Mouse (Mus musculus): ENCODE measurements around the gene Pard3. TPM values are rescaled to one million over a fixed set of nuclear protein-coding genes. Genes with fewer than 3 reads are reported as not detected.
A peak's percentile ranks its signal among the peaks of the same experiment; 100 is the strongest.

The Pard3 gene
- polyA plus RNA-seq, 1 experiment from 2014 or later: 26.2 TPM

DNA sequence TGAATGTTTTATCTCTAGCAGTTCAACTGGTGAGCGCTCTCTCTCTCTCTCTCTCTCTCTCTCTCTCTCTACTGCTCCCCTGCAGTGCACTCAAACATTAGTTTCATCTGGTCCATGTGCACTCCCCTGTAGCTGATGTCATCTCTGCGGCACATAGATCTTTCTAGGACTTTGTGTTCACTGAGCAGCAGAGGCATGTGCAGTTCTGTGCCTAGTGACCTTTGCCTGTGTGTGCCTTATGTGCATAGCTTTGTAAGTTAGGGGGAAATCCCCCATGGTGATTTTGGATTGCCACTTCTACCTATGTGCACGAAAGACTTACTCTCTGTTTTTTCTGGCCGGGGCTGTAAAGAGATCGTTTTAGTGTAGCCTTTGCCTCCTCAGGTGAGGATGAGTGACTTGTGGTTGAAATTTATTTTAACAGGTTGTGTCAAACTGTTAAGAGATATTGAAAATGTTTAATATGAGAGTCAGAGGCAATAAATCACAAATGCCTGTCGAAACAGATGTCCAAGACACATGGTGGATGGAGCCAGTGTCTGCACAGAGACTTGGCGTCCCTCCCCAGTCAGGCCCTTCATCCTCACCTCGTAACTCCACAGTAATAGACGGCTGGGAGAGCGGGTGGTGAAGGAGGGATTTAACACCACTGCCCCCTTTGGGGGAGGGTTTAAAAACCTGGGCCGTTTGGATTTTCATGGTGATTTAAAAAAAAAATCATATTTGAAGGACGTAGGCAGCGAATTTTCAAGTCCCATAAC is 133.0 kb downstream of the Pard3 start:
- H3K4me1 ChIP-seq (replicated peaks): peaks cover 45% of the 10 kb centered on the region
- no peaks in the 10 kb centered on the region for H3K36me3 ChIP-seq
- 63% methylated on average over 13 of the region's 13 CpGs for WGBS
- H3K27me3 ChIP-seq (replicated peaks): no peaks in the 10 kb centered on the region
- H3K27ac ChIP-seq (ENCODE audit: poor library complexity, severe bottlenecking): no peak overlapping the region
- H3K4me3 ChIP-seq: no peak overlapping the region
- no peaks in the 10 kb centered on the region for H3K9me3 ChIP-seq (replicated peaks)
- no peak overlapping the region for H3K4me2 ChIP-seq
- ATAC-seq (ENCODE audit: insufficient number of reproducible peaks, low FRiP score): no peak
- no peak overlapping the region for H3K9ac ChIP-seq

DNA sequence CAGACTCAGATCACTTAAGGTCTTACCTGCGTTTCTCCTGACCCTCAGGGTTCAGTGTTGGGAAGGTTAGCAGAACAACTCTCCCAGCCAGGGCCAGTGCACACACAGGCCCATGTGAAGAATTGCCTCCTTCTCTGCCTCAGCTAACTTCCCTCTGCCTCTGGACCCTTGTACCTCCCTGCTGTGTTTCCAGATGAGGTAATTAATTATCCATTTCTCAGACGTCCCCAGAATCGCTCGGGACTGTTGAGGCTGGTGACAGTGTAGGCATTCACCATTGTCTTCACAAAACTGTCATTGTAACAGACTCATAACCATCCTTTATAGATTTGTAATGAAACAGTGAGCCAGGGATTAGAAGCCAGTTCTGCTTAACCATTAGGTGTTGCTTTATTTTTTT is 143.8 kb downstream of the Pard3 start:
- H3K36me3 ChIP-seq: no peaks in the 10 kb centered on the region
- H3K4me1 ChIP-seq (replicated peaks): peaks cover 10% of the 10 kb centered on the region
- H3K9me3 ChIP-seq (replicated peaks): no peaks in the 10 kb centered on the region
- no peak overlapping the region for H3K27ac ChIP-seq (ENCODE audit: poor library complexity, severe bottlenecking)
- no peak for ATAC-seq (ENCODE audit: insufficient number of reproducible peaks, low FRiP score)
- 63% methylated on average over 4 of the region's 4 CpGs for WGBS
- no peaks in the 10 kb centered on the region for H3K27me3 ChIP-seq (replicated peaks)
- H3K4me3 ChIP-seq: no peak overlapping the region
- H3K9ac ChIP-seq: no peak overlapping the region
- no peak overlapping the region for H3K4me2 ChIP-seq

DNA sequence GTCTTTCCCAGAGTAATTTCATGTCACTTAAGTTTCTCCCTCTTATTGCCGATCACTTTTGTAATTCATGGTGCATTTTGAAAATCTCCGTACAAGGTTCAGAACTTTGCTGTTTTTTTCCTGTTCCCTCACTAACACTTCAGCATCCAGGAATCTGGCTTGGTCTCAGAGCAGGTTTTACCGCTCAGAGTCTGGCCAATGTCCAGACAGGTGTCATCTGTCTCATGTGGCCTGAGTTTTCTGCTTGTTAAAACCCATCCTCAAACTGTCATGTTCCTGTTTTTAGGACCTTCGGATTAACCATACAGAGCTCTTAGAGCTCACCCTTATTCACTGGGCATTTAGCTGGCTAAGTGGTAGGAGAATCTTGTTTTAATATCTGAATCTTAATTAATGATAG is 146.9 kb downstream of the Pard3 start:
- WGBS: 69% methylated on average over 4 of the region's 4 CpGs
- H3K27me3 ChIP-seq (replicated peaks): no peaks in the 10 kb centered on the region
- H3K4me3 ChIP-seq: no peak overlapping the region
- no peak overlapping the region for H3K4me2 ChIP-seq
- no peaks in the 10 kb centered on the region for H3K9me3 ChIP-seq (replicated peaks)
- H3K4me1 ChIP-seq (replicated peaks): peaks cover 29% of the 10 kb centered on the region
- no peak overlapping the region for H3K27ac ChIP-seq (ENCODE audit: poor library complexity, severe bottlenecking)
- H3K9ac ChIP-seq: no peak overlapping the region
- H3K36me3 ChIP-seq: no peaks in the 10 kb centered on the region
- ATAC-seq (ENCODE audit: insufficient number of reproducible peaks, low FRiP score): no peak

DNA sequence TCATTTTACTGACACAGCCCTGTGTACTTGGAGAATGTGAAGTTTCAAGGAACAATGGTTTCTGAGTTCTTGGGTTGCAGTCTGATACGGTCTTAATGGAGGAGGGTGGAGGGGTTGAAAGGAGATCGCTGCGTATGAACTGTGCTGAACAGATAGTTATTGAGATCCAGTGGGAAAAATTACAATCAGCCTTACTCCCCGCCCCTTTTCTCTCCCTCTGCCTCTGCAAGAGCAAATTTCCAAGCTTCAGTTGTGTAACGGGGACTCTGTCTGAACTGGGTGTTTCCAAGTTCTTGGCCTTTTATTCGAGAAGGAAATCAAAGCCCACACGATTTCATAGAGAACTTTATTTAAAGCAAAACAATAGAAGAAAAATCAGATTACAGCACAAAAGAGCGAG is 150.6 kb downstream of the Pard3 start:
- Histone ChIP-seq H3K27ac (ENCODE audit: poor library complexity, severe bottlenecking) (no peak overlapping the region), H3K9me3 (replicated peaks) (no peaks in the 10 kb centered on the region), H3K4me1 (replicated peaks) (peaks cover 26% of the 10 kb centered on the region), H3K27me3 (replicated peaks) (no peaks in the 10 kb centered on the region), H3K36me3 (no peaks in the 10 kb centered on the region), H3K9ac (no peak overlapping the region), H3K4me3 (no peak overlapping the region), H3K4me2 (no peak overlapping the region)
- 87% methylated on average over 8 of the region's 8 CpGs for WGBS
- no peak for ATAC-seq (ENCODE audit: insufficient number of reproducible peaks, low FRiP score)

DNA sequence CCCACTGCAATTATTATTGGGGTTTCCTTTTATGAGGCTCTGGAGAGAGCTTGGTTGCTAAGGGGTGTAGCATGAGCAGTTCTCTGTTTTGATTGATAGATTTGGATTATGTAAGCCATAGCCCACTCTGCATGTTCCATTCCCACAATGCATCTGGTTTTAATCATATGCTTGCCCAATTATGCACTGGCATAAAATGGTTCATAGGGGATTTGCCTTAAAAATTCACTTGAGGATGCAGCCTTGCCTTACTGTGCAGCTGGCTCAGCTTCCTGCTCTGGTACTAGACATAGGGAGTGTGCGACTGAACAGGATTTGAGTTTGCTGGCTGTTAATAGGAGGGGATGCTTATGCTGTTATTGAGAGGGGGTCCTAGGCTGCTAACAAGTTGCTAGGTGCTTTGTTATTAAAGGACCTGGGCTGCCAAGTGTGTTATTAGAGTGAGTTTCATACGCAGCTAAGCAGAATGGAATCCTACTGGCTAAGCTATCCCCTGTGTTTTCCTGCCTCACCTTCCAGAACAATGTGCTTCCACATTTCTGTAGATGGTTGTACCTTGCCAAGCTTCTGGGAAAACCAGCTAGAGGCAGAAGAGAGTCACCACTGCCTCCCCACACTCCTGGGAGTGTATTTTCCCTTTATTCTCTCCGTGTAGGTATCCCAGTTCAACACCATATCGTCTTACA is 151.2 kb downstream of the Pard3 start:
- no peak overlapping the region for H3K4me3 ChIP-seq
- no peak for ATAC-seq (ENCODE audit: insufficient number of reproducible peaks, low FRiP score)
- H3K4me1 ChIP-seq (replicated peaks): peaks cover 29% of the 10 kb centered on the region
- H3K9me3 ChIP-seq (replicated peaks): no peaks in the 10 kb centered on the region
- H3K4me2 ChIP-seq: no peak overlapping the region
- H3K9ac ChIP-seq: no peak overlapping the region
- H3K27ac ChIP-seq (ENCODE audit: poor library complexity, severe bottlenecking): no peak overlapping the region
- no peaks in the 10 kb centered on the region for H3K27me3 ChIP-seq (replicated peaks)
- H3K36me3 ChIP-seq: no peaks in the 10 kb centered on the region
- 83% methylated on average over 4 of the region's 4 CpGs for WGBS

DNA sequence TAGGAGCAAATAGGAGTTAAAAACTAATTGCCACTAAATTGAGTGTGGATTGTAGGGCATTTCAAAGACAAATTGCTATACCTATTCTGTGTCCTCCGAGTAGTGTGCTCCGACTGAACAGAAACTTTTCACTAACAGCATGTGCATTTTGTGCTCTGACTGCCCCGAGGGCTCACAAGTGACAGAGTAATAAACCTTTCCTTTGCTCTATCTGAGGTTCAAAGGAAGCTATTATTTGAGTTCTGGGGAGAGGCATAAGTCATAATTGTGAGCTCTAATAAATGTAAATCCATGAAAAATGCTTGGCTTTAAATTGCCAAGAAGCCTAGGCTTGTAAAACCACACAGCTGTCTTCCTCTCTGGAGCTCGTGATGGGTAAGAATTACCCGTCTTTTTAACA is 156.5 kb downstream of the Pard3 start:
- H3K36me3 ChIP-seq: no peaks in the 10 kb centered on the region
- H3K4me3 ChIP-seq: no peak overlapping the region
- 70% methylated on average over 5 of the region's 5 CpGs for WGBS
- ATAC-seq (ENCODE audit: insufficient number of reproducible peaks, low FRiP score): no peak
- H3K4me1 ChIP-seq (replicated peaks): peaks cover 19% of the 10 kb centered on the region
- no peak overlapping the region for H3K9ac ChIP-seq
- no peak overlapping the region for H3K27ac ChIP-seq (ENCODE audit: poor library complexity, severe bottlenecking)
- no peaks in the 10 kb centered on the region for H3K27me3 ChIP-seq (replicated peaks)
- H3K9me3 ChIP-seq (replicated peaks): no peaks in the 10 kb centered on the region
- no peak overlapping the region for H3K4me2 ChIP-seq

DNA sequence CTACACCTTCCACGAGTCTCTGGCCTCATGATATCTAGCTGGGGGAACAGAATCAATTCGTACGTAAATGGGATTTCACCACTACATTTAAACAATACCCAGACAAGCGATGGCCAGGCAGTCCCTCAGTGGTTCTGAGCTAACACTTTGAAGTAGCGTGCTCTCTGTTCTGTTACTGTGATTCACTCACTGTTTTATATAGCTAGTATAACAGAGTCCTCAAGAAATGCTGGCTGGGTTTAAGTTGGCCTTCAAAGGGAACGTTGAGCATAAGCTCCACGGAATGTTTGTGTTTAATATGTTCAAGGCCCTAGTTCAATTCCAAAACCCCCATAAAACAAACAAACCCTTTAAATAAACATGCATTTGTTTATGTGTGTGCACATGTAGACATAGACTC is 156.9 kb downstream of the Pard3 start:
- Histone ChIP-seq H3K27me3 (replicated peaks) (no peaks in the 10 kb centered on the region), H3K9me3 (replicated peaks) (no peaks in the 10 kb centered on the region), H3K9ac (no peak overlapping the region), H3K27ac (ENCODE audit: poor library complexity, severe bottlenecking) (no peak overlapping the region), H3K36me3 (no peaks in the 10 kb centered on the region), H3K4me1 (replicated peaks) (peaks cover 16% of the 10 kb centered on the region), H3K4me2 (no peak overlapping the region), H3K4me3 (no peak overlapping the region)
- ATAC-seq (ENCODE audit: insufficient number of reproducible peaks, low FRiP score): no peak
- 79% methylated on average over 7 of the region's 7 CpGs for WGBS

DNA sequence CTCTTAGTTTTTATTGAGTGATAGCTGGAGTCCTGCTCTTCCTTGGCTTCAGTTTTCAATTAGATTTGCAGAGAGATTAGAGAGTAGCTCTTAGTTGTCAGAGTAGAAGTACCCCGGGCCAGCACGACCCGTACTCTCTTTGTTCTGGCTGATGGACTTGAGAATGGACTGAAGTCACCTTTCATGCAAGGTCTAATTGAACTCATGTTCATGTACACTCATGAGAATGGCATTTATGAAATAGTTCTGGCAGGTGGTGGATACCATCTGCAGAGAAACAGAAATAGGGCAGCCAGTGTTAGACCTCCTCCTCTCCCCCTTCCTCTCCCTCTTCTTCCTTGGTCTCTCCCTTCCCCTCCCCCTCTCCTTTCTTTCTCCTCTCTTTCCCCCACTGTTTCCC is 158.7 kb downstream of the Pard3 start:
- ATAC-seq (ENCODE audit: insufficient number of reproducible peaks, low FRiP score): no peak
- Histone ChIP-seq H3K9me3 (replicated peaks) (no peaks in the 10 kb centered on the region), H3K4me2 (no peak overlapping the region), H3K4me3 (no peak overlapping the region), H3K4me1 (replicated peaks) (peaks cover 21% of the 10 kb centered on the region), H3K36me3 (no peaks in the 10 kb centered on the region), H3K9ac (no peak overlapping the region), H3K27ac (ENCODE audit: poor library complexity, severe bottlenecking) (no peak overlapping the region), H3K27me3 (replicated peaks) (no peaks in the 10 kb centered on the region)
- 91% methylated on average over 3 of the region's 3 CpGs for WGBS

DNA sequence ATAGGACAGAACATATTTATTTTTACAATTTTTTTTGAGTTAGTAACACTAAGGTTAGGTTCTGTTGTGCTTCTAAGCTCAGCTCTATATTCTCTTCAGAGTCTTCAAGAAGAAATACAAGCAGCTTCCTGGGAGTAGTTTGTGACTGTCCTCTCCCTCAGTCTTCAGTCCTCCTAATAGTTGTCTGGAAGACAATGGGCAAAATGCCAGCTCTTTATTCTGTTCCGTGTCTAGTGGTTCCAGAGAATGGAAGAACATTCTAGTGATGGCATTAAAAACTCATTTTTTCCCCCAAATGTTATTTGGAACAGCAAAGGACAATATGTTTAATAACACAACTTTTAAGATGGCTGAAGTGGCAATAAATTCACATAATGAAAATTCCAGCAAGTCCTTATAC is 163.3 kb downstream of the Pard3 start:
- Histone ChIP-seq H3K9ac (no peak overlapping the region), H3K4me3 (no peak overlapping the region), H3K4me1 (replicated peaks) (peaks cover 37% of the 10 kb centered on the region), H3K36me3 (0 out of 2 replicates have a peak, but pooled peaks cover 3% of the 10 kb centered on the region), H3K4me2 (no peak overlapping the region), H3K27me3 (replicated peaks) (no peaks in the 10 kb centered on the region), H3K9me3 (replicated peaks) (no peaks in the 10 kb centered on the region), H3K27ac (ENCODE audit: poor library complexity, severe bottlenecking) (no peak overlapping the region)
- ATAC-seq (ENCODE audit: insufficient number of reproducible peaks, low FRiP score): no peak
- 27% methylated on average over 1 of the region's 1 CpGs for WGBS

DNA sequence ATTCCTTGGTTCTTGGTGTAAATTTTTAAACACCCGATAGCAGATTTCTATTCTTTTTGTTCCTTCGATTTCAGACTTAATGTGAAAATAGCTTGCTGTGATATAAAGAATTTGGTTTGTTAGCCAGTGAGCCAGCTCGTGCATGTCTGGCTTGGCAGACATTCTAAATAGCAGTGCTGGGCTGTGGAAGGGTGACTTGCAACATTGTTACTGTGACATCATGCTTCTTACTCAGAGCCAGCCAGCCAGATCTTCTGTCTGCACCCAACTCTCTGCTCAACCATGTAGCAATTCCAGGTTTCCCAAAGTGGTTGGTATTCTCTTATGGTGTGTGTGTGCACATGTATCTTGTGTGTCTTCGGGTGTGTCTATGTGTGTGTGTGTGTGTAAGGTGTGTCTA is 163.7 kb downstream of the Pard3 start:
- no peak for ATAC-seq (ENCODE audit: insufficient number of reproducible peaks, low FRiP score)
- H3K4me1 ChIP-seq (replicated peaks): peaks cover 33% of the 10 kb centered on the region
- no peak overlapping the region for H3K4me2 ChIP-seq
- no peaks in the 10 kb centered on the region for H3K27me3 ChIP-seq (replicated peaks)
- 0 out of 2 replicates have a peak, but pooled peaks cover 3% of the 10 kb centered on the region for H3K36me3 ChIP-seq
- no peaks in the 10 kb centered on the region for H3K9me3 ChIP-seq (replicated peaks)
- H3K9ac ChIP-seq: no peak overlapping the region
- no peak overlapping the region for H3K4me3 ChIP-seq
- no peak overlapping the region for H3K27ac ChIP-seq (ENCODE audit: poor library complexity, severe bottlenecking)
- 64% methylated on average over 4 of the region's 4 CpGs for WGBS

DNA sequence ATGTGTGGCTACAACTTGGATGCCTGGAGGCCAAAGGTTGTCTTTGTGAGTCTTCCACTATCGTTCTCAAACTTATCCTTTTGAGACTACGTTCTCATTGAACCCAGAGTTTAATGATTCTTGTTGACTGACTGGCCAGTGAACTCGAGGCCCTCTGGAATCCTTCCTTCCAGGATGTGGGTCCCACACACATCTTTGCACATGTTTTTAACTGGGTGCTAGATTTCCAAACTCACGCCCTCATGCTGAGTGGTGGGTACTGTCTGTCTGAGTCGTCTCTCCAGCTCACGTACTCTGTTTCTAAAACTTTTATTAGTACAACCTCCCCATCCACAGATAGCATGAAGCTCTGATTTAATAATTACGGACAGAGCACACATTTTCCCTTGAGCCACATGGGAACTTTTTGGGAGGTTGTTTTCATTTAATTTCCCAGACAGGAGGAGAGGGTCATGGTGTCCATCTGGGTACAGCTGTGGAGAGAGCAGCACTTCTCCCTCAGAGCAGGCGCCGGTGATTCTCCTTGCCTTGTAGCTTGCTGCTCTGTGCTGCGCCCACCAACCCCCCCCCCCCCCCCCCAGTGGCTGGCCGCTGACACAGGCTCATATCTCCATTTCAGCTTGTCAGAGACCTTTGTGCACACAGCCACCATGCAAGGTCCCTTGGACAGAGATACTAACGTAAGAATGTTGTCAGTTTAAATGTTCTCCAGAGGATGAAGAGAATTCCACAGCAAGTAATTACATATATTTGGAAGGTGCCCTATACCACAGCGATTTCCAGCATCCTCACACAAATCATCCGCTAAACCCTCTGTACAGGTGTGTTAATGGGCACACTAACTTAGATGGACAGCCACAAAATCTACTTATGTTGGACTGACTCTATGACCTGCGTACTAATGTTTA is 165.9 kb downstream of the Pard3 start:
- Histone ChIP-seq H3K36me3 (peaks cover 3% of the 10 kb centered on the region; the same call in 1 of the 2 replicates), H3K9me3 (replicated peaks) (no peaks in the 10 kb centered on the region), H3K4me3 (no peak overlapping the region), H3K4me2 (no peak overlapping the region), H3K27ac (ENCODE audit: poor library complexity, severe bottlenecking) (no peak overlapping the region), H3K27me3 (replicated peaks) (no peaks in the 10 kb centered on the region), H3K4me1 (replicated peaks) (peaks cover 31% of the 10 kb centered on the region), H3K9ac (0 out of 2 replicates have a peak overlapping the region, but pooled peaks have one; percentile 28)
- no peak for ATAC-seq (ENCODE audit: insufficient number of reproducible peaks, low FRiP score)
- 59% methylated on average over 15 of the region's 15 CpGs for WGBS
